Mouse (Mus musculus) limb, embryonic 11.5 days (tissue): ENCODE data around the gene Ptprg. TPM values are rescaled to one million over a fixed set of nuclear protein-coding genes. Genes with fewer than 3 reads are reported as not detected.
"Not testable (repeated sequence)": the region's sequence is repeated elsewhere in the genome, so short reads cannot be mapped to it uniquely, and the experiment has no call there.

Source experiments
- ATAC-seq: fragments of 200-750 bp; cut with Nextera tagmentation; 2 replicates; pipeline ENCODE4 v1.8.0; 2017; ENCODE audit warnings: low read depth; ENCODE audit not compliant: insufficient number of reproducible peaks, low FRiP score, low TSS enrichment
- DNase-seq: peaks from one replicate; pipeline ENCODE4 v3.0.0-alpha.2; 2015; ENCODE audit warnings: low spot score
- H3K27ac ChIP-seq: fragments of 300-500 bp; sonication (generic); replicated peaks from 2 replicates; pipeline ENCODE4 v1.5.1; 2014; ENCODE audit warnings: low read depth, mild to moderate bottlenecking, low read length
- H3K27me3 ChIP-seq: fragments of 300-500 bp; sonication (generic); 2 replicates; pipeline ENCODE4 v1.6.1; 2014; ENCODE audit warnings: mild to moderate bottlenecking, low read length, mixed read lengths; ENCODE audit not compliant: control insufficient read depth, insufficient read depth
- H3K36me3 ChIP-seq: fragments of 300-500 bp; sonication (generic); 2 replicates; pipeline ENCODE4 v1.6.1; 2014; ENCODE audit warnings: mild to moderate bottlenecking, low read length, moderate library complexity, mixed read lengths; ENCODE audit not compliant: control insufficient read depth, insufficient read depth
- H3K4me1 ChIP-seq: fragments of 300-500 bp; sonication (generic); 2 replicates; pipeline ENCODE4 v1.6.1; 2014; ENCODE audit warnings: low read length, mixed read lengths; ENCODE audit not compliant: control insufficient read depth, insufficient read depth
- H3K4me2 ChIP-seq: fragments of 300-500 bp; sonication (generic); 2 replicates; pipeline ENCODE4 v1.6.1; 2014; ENCODE audit warnings: low read depth, mild to moderate bottlenecking, moderate library complexity; ENCODE audit not compliant: severe bottlenecking
- H3K4me3 ChIP-seq: fragments of 300-500 bp; sonication (generic); 2 replicates; pipeline ENCODE4 v1.5.1; 2014; ENCODE audit warnings: low read depth, low read length
- H3K9ac ChIP-seq: fragments of 300-500 bp; sonication (generic); 2 replicates; pipeline ENCODE4 v1.6.1; 2014; ENCODE audit warnings: mild to moderate bottlenecking, low read length
- H3K9me3 ChIP-seq: fragments of 300-500 bp; sonication (generic); 2 replicates; pipeline ENCODE4 v1.6.1; 2016; ENCODE audit warnings: low read length; ENCODE audit not compliant: control insufficient read depth
- WGBS: fragments of 180-500 bp; shearing (Covaris S2); extraction: QIAGEN DNeasy Blood & Tissue Kit; methylation state at CpG from one replicate; pipeline ENCODE4 v1.1.7; 2014; 5-methylcytosine and 5-hydroxymethylcytosine counted together
- polyA plus RNA-seq: library from polyadenylated mRNA; unstranded; fragments of >200 nt; fragmentation: Nextera tagmentation; extraction: Ambion mirVana; gene quantifications from 2 replicates; pipeline ENCODE4 v1.2.1, GENCODE M21; 2014

The Ptprg gene
- polyA plus RNA-seq, 1 experiment from 2014 or later, result 33.8 TPM

DNA sequence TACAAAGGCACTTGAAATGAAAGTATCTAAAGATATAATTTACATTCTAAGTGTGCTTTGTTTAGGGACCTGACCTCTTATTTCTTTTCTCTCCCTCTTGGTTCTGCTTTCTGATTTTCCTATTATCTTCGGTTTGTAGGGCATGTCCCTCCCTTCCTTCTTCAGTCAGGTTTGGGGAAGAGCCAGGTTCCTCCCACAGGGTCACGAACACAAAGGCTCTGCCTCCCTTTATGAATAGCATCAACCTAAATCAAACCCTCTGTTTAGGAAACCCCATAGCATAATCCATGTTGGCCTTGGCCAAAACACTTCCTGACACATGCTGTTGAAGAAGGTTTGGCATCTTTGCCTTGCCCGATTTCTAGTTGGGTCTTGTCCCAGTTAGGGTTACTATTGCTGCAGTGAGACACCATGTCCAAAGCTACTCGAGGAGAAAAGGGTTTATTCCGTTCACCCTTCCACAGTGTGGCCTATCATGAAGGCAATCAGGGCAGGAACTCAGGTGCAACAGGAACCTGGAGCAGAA lies 388.7 kb downstream of the Ptprg start:
- H3K4me1 ChIP-seq, result no peaks in the 10 kb centered on the region
- no peak for DNase-seq
- no peak overlapping the region for H3K9ac ChIP-seq
- H3K27ac ChIP-seq, result no peak overlapping the region
- no peak overlapping the region for H3K4me3 ChIP-seq
- ATAC-seq, result no peak
- no peaks in the 10 kb centered on the region for H3K27me3 ChIP-seq
- WGBS, result 83% methylated on average over 5 of the region's 5 CpGs
- H3K9me3 ChIP-seq, result no peaks in the 10 kb centered on the region
- H3K4me2 ChIP-seq, result no peak overlapping the region
- no peaks in the 10 kb centered on the region for H3K36me3 ChIP-seq

DNA sequence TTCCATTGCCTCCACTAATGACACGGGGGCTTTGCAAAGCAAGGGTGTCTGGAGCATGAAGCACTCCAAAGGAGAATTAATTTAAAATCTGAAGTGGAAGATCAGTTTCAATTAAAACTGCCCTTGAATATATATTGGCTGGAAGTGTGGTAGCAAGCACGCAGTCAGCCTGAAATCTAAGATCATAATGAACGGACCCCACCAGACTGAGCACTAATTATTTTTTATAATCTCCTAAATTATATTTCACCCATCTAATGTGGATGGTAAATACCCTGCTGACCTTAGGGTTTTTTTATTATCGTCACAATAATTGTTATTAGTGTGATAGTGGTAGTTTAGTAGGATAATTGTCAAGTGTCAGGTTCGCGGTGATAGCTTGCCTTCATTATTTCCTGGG lies 397.0 kb downstream of the Ptprg start:
- H3K36me3 ChIP-seq, result no peaks in the 10 kb centered on the region
- H3K4me2 ChIP-seq, result no peak overlapping the region
- H3K9ac ChIP-seq, result no peak overlapping the region
- H3K27me3 ChIP-seq, result no peaks in the 10 kb centered on the region
- no peak overlapping the region for H3K4me3 ChIP-seq
- no peak for DNase-seq
- peaks cover 6% of the 10 kb centered on the region; the same call in 1 of the 2 replicates for H3K4me1 ChIP-seq
- no peak overlapping the region for H3K27ac ChIP-seq
- 65% methylated on average over 6 of the region's 6 CpGs for WGBS
- ATAC-seq, result no peak
- H3K9me3 ChIP-seq, result no peaks in the 10 kb centered on the region

DNA sequence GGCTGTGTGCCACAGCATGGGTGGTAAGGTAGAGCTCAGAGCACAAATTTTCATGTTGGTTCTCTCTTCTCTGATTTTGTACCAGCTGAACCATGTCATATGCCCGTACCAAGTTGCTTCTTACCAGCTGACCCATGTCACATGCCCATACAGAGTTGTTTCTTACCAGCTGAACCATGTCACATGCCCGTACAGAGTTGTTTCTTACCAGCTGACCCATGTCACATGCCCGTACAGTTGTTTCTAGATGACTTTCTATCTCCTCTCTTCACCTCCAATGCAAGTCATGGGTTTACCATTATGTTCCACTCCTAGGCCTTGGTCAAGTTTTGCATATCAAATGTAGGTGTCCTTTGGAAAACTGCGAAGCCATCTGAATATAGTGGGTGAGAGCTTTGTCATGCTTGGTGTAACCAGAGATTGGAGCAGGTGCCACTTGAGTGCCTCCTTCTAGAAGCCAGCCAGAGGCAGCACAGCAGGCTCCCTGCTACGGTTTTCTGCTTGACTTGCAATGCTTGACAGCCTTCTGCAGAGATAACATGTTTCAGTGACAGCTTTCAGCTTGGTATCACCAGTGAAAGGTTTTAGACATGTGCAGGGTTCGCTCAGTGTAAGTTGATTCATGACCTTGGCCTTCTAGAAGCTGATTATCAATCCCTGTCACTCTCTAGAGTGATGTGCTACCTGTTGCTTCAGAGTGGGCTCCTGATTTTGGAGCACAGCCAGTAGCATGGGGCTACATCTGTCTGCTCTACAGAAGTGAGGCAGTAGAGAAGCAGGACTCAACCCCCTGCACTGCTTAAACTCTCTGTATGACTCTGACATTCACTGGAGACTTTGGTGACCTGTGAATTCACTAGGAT lies 401.9 kb downstream of the Ptprg start:
- Histone ChIP-seq H3K9me3 (no peaks in the 10 kb centered on the region), H3K27me3 (no peaks in the 10 kb centered on the region), H3K4me3 (no peak overlapping the region), H3K4me1 (no peaks in the 10 kb centered on the region), H3K9ac (no peak overlapping the region), H3K27ac (no peak overlapping the region), H3K36me3 (no peaks in the 10 kb centered on the region), H3K4me2 (no peak overlapping the region)
- DNase-seq (no peak), ATAC-seq (no peak)
- WGBS, result 88% methylated on average over 6 of the region's 6 CpGs

DNA sequence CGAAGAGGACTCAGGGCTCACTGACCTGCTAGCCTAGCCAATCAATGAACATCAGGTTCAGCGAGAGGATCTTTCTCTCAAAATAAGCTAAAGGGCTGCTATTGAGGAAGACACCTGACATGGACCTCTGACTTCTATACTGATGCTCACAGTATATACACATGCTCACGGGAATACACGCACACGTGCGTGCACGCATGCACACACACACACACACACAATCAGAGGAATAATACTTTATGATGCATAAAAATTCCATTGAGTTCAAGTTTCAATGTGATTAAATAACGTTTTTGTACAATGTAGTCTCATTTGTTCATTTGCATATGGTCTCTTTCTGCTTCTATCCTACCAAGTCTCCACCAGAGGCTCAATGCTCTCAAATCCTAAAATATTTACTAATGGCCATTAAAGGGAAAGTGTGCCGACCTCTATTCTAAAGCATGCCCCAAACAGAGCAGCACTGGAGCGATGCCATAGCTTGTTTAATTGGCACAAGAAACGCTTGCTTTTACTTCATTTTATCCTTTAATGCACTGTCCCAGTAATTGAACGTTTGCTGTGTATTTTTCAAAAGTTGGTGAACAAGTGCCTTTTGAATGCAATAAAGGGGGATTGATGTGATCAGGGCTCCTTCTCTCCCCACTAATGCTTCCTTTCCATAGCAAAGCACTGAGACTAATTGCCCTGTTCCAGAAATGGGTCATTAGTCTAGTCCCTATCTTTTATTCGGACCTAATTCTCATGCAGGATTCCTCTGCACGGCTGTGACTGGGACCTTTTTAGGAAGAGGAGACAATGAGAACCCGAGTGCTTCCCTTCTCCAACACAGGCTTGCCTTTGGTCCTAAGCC lies 407.2 kb downstream of the Ptprg start:
- no peak for DNase-seq

DNA sequence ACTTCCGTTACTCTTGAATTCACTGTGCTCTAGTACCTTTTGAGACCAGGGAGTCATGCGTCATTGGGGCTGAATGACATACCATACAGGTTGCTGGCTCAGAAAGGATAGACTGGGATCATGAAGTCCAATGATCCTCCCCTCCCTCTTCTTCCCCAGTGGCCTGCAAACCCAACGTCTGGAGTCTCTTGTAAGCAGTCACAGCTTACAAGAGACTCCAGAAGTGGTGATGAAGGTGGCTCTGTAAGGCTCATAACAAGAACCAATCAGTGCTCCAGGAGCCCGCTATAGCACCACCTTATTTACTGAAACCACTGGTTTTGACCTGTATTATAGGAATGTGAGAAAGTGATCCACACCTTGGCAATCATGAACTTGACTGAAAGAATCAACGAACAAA lies 408.8 kb downstream of the Ptprg start:
- no peaks in the 10 kb centered on the region for H3K36me3 ChIP-seq
- H3K27me3 ChIP-seq, result no peaks in the 10 kb centered on the region
- no peak overlapping the region for H3K4me3 ChIP-seq
- DNase-seq, result no peak
- no peak for ATAC-seq
- H3K27ac ChIP-seq, result no peak overlapping the region
- H3K9ac ChIP-seq, result no peak overlapping the region
- no peak overlapping the region for H3K4me2 ChIP-seq
- no peaks in the 10 kb centered on the region for H3K4me1 ChIP-seq
- no peaks in the 10 kb centered on the region for H3K9me3 ChIP-seq
- WGBS, result 84% methylated on average over 5 of the region's 5 CpGs

More for the DNA sequence above, 407.2 kb downstream of the Ptprg start:
- no peak for ATAC-seq
- 89% methylated on average over 15 of the region's 15 CpGs for WGBS
- Histone ChIP-seq H3K4me1 (no peaks in the 10 kb centered on the region), H3K9ac (no peak overlapping the region), H3K27ac (no peak overlapping the region), H3K4me2 (no peak overlapping the region), H3K9me3 (no peaks in the 10 kb centered on the region), H3K36me3 (no peaks in the 10 kb centered on the region), H3K27me3 (no peaks in the 10 kb centered on the region), H3K4me3 (no peak overlapping the region)

DNA sequence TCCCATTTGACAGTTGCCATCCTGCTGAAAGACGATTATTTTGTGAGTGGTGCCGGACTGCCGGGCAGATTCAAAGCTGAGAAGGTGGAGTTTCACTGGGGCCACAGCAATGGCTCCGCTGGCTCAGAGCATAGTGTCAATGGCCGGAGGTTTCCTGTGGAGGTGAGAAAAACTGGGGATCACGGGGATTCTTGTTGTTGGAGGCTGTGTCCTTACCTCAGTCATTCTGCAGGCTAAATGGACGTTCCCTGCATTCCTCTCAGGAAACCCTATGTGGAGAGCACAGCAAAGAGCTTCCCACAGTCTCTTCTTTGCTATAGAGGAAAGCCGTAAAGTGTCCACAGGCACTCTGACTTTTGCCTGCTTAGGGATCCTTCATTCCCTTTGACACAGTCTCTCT lies 409.2 kb downstream of the Ptprg start:
- 0 out of 2 replicates have a peak, but pooled peaks cover 2% of the 10 kb centered on the region for H3K4me1 ChIP-seq
- no peaks in the 10 kb centered on the region for H3K36me3 ChIP-seq
- no peak overlapping the region for H3K4me3 ChIP-seq
- ATAC-seq (no peak), DNase-seq (no peak)
- no peaks in the 10 kb centered on the region for H3K9me3 ChIP-seq
- no peak overlapping the region for H3K27ac ChIP-seq
- no peak overlapping the region for H3K4me2 ChIP-seq
- no peaks in the 10 kb centered on the region for H3K27me3 ChIP-seq
- WGBS, result 72% methylated on average over 8 of the region's 8 CpGs
- H3K9ac ChIP-seq, result no peak overlapping the region

DNA sequence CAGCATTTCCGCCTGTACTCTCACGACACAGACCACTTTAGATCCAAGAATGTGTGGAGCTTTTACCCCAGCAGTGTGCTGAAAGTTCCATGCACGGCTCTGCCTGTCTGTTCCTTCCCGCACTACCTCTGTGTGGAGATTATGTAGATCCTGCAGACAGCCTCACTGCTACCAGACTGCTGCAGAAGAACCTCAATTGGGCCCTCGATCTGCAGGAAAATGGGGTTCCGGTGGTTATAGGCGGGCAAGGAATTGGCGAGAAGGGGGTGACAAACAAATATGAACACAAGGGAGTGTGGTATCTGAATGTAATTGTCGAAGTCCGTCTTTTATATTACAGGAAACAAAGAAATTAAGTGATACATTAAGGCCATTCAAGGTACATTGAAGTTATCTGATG lies 410.5 kb downstream of the Ptprg start:
- Histone ChIP-seq H3K9me3 (no peaks in the 10 kb centered on the region), H3K9ac (no peak overlapping the region), H3K27ac (no peak overlapping the region), H3K4me2 (no peak overlapping the region), H3K4me3 (no peak overlapping the region), H3K27me3 (no peaks in the 10 kb centered on the region), H3K36me3 (no peaks in the 10 kb centered on the region), H3K4me1 (0 out of 2 replicates have a peak, but pooled peaks cover 3% of the 10 kb centered on the region)
- no peak for ATAC-seq
- 94% methylated on average over 10 of the region's 10 CpGs for WGBS
- no peak for DNase-seq

DNA sequence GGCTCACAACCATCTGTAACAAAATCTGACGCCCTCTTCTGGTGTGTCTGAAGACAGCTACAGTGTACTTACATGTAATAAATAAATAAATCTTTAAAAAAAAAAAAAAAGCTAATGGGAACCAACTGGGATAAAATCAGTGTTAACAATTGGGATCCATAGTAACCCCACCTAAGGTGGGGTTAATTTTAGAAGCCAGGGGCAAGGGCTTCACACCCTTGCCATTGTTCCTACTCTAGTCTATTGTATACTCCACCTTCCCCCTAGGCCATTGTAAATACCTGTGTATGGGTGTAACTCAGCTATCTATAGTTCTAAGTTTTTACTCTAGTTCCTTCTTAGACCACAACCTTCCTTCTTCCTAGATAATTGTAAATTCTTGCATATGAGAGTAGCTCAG lies 411.0 kb downstream of the Ptprg start:
- not testable (repeated sequence) for H3K27me3 ChIP-seq, H3K9ac ChIP-seq, H3K36me3 ChIP-seq, H3K27ac ChIP-seq, H3K4me1 ChIP-seq, DNase-seq, ATAC-seq, H3K9me3 ChIP-seq, H3K4me3 ChIP-seq, H3K4me2 ChIP-seq
- whole genome bisulfite sequencing, result no CpG with 5 or more reads among the region's 1 CpGs
